13 mouse cellular contexts compared by ENCODE assay signal in genomic region chr12:117083856-117084701, GRCm38 (mm10).
DNase-seq lines count a peak whose midpoint lies in the region; ATAC-seq and TF ChIP-seq lines count a peak whose summit lies in the region.
"Had no signal": no experiment of that assay in that cellular context is flagged by ENCODE, and none has a peak within 500 bp of the region (broad histone marks: within the 10 kb centered on the region; RNA-seq: fewer than 3 reads in every experiment).

No protein-coding gene starts in this region.

- H3K4me1 ChIP-seq in hindbrain, embryonic 16.5 days (ENCODE audit: control insufficient read depth, insufficient read depth, low read depth, low read length) = peaks cover 12% of the 10 kb centered on the region

- H3K9me3 ChIP-seq in hindbrain, embryonic 16.5 days (ENCODE audit: control insufficient read depth, low read length) = no peaks in the 10 kb centered on the region
- H3K9me3 ChIP-seq: heart, embryonic 12.5 days had no signal

- no peak for TF ChIP-seq CTCF in gastrocnemius, adult 2 months (IDR thresholded peaks at IDR 0.05)

- DNase-seq in gastrocnemius, postnatal 10 days = peak; percentile 7
- DNase-seq in gastrocnemius, adult 2 months = no peak
- DNase-seq in right cerebral cortex, postnatal 4 days = peak; percentile 19
- DNase-seq in right cerebral cortex, postnatal 25 days = no peak
- no peak for DNase-seq in Muller cell, postnatal 12 days (ENCODE audit: inconsistent ontology term)
- DNase-seq in yolk sac, embryonic 10.5 days (ENCODE audit: low spot score) = no peak
- no peak for DNase-seq in urinary bladder, postnatal 36 days (ENCODE audit: low spot score in 2 of 2)
- DNase-seq: thymus, adult 18-20 months had no signal

- intact Hi-C loops in gastrocnemius, adult 2 months (cut with DNase I) = no loop called here

- H3K4me3 ChIP-seq in gastrocnemius, adult 2 months = no peak overlapping the region
- no peak overlapping the region for H3K4me3 ChIP-seq in hindbrain, embryonic 16.5 days (ENCODE audit: low read length)
- H3K4me3 ChIP-seq: erythroblast, embryonic 14.5 days; heart, embryonic 12.5 days had no signal

- H3K27ac ChIP-seq in gastrocnemius, adult 2 months = no peak overlapping the region
- peak overlapping the region; percentile 27; the same call in 1 of the 2 replicates for H3K27ac ChIP-seq in hindbrain, embryonic 16.5 days (ENCODE audit: low read depth, low read length)

- H3K27me3 ChIP-seq in hindbrain, embryonic 16.5 days (replicated peaks; ENCODE audit: control insufficient read depth, insufficient read depth, low read length) = no peaks in the 10 kb centered on the region
- H3K27me3 ChIP-seq: heart, embryonic 12.5 days had no signal

- ATAC-seq in hindbrain, embryonic 16.5 days = no peak
- ATAC-seq: CD4-positive, CD25-positive, alpha-beta regulatory T cell, adult 4 months; intestine, embryonic 16.5 days had no signal

- H3K4me2 ChIP-seq in hindbrain, embryonic 16.5 days (ENCODE audit: low read length) = no peak overlapping the region
- H3K4me2 ChIP-seq: heart, embryonic 12.5 days had no signal

- 67% methylated on average over 3 of the region's 3 CpGs for WGBS in hindbrain, embryonic 16.5 days

- H3K9ac ChIP-seq in hindbrain, embryonic 16.5 days (ENCODE audit: low read depth, low read length) = no peak overlapping the region
- H3K9ac ChIP-seq: heart, embryonic 12.5 days had no signal

- H3K36me3 ChIP-seq in hindbrain, embryonic 16.5 days (ENCODE audit: control insufficient read depth, insufficient read depth, low read length) = no peaks in the 10 kb centered on the region
- H3K36me3 ChIP-seq: heart, embryonic 12.5 days had no signal

Comparison
In these comparisons a context has a peak if more than half of its experiments do, and no peak if none do; other contexts are left out.
1. DNase-seq: peak in gastrocnemius, postnatal 10 days (single experiment) and right cerebral cortex, postnatal 4 days (single experiment); none in gastrocnemius, adult 2 months (single experiment), right cerebral cortex, postnatal 25 days (single experiment), Muller cell, postnatal 12 days (single experiment), yolk sac, embryonic 10.5 days (single experiment) and urinary bladder, postnatal 36 days (0 of 2).